Mouse (Mus musculus): ENCODE measurements around the gene Clrn3. TPM values are rescaled to one million over a fixed set of nuclear protein-coding genes. Genes with fewer than 3 reads are reported as not detected.
A peak's percentile ranks its signal among the peaks of the same experiment; 100 is the strongest.

Clrn3 gene
- polyA plus RNA-seq, 1 experiment, result not detected

DNA sequence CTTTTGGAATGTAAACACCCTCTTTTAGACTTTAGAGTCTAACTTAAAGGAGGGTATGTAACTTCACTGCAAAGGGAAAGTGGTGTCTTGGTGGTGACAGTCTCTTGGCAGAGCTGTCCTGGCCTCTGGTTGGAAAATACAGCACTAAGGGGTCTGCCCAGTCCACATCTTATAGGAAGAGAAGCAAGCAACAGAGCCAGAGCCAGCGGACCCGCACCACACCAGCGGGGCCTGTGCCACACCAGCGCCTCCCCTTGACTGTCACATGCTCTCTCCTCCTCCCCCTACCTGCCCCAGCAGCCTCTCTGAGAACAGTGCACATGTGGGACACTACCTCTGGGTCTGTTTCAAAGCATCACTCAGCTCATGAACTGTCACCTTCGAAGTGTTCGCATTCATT lies 48.5 kb downstream of the Clrn3 start:
- TF ChIP-seq CTCF (IDR thresholded peaks at IDR 0.05; ENCODE audit: control insufficient read depth, insufficient read depth, low read length) (no peak), POLR2A (IDR thresholded peaks at IDR 0.05; ENCODE audit: borderline replicate concordance, control insufficient read depth, low read depth, low read length) (no peak)
- H3K4me1 ChIP-seq (ENCODE audit: control insufficient read depth, insufficient read depth, low read length), result no peaks in the 10 kb centered on the region
- WGBS, result 81% methylated on average over 6 of the region's 6 CpGs
- no peak overlapping the region for H3K27ac ChIP-seq (ENCODE audit: control insufficient read depth, insufficient read depth, low read depth, low read length, poor library complexity)
- H3K4me3 ChIP-seq (replicated peaks; ENCODE audit: control insufficient read depth, low read depth, low read length), result no peak overlapping the region

DNA sequence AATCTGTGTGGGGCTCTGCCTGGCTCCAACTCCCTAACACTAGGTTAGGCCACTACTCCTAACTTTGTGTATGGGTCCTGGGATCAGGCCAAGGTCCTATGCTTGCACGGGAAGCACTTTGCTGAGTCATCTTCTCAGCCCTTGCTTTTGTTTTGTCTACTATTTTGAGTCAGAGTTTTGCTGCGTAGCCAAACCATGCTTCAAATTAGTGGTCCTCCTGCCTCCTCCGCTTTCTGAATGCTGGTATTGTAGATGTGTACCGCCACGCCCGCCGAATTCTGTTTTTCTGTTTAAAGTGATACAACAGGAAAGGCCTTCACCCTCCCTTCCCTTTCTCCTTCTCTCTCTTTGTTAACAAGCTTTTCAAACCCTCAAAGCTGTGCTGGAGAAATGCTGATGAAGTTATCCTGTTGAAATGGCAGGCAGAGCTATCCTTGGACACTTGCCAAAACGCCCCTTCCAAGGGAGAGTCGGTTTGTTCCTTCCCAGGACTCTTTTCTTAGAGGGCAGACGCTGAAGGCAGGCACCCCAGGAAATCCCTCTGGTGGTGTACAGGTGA lies 49.1 kb downstream of the Clrn3 start:
- TF ChIP-seq POLR2A (IDR thresholded peaks at IDR 0.05; ENCODE audit: borderline replicate concordance, control insufficient read depth, low read depth, low read length), result no peak
- TF ChIP-seq CTCF (IDR thresholded peaks at IDR 0.05; ENCODE audit: control insufficient read depth, insufficient read depth, low read length), result no peak
- Histone ChIP-seq H3K27ac (ENCODE audit: control insufficient read depth, insufficient read depth, low read depth, low read length, poor library complexity) (no peak overlapping the region), H3K4me1 (ENCODE audit: control insufficient read depth, insufficient read depth, low read length) (no peaks in the 10 kb centered on the region), H3K4me3 (replicated peaks; ENCODE audit: control insufficient read depth, low read depth, low read length) (no peak overlapping the region)
- WGBS, result 56% methylated on average over 10 of the region's 10 CpGs

GRCm38 (mm10) chr7:135477256-135477655 lies 51.2 kb downstream of the Clrn3 start:
- 73% methylated on average over 5 of the region's 5 CpGs for WGBS
- TF ChIP-seq CTCF (IDR thresholded peaks at IDR 0.05; ENCODE audit: control insufficient read depth, insufficient read depth, low read length), result no peak
- no peak for TF ChIP-seq POLR2A (IDR thresholded peaks at IDR 0.05; ENCODE audit: borderline replicate concordance, control insufficient read depth, low read depth, low read length)
- Histone ChIP-seq H3K27ac (ENCODE audit: control insufficient read depth, insufficient read depth, low read depth, low read length, poor library complexity) (no peak overlapping the region), H3K4me1 (ENCODE audit: control insufficient read depth, insufficient read depth, low read length) (no peaks in the 10 kb centered on the region), H3K4me3 (replicated peaks; ENCODE audit: control insufficient read depth, low read depth, low read length) (no peak overlapping the region)

DNA sequence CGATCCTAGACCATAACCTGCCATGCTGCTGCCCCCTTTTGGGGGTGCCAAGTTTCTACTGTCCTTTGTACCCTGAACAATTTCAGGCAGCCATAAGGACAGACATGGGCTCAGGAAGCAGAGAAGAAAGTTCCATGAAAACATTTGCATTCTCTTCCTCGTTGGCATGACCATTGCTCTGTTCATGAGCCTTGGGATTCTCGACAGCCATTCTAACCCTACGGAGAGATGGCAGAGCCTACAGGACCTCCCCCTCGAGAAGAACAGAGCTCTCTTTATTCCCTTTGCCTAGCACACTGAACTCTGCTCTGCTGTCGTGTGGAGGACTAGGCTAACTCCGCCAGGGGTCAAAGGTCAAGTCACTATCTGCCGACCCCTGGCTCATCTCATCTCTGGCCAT lies 52.5 kb downstream of the Clrn3 start:
- WGBS, result 70% methylated on average over 8 of the region's 8 CpGs
- H3K4me1 ChIP-seq (ENCODE audit: control insufficient read depth, insufficient read depth, low read length), result no peaks in the 10 kb centered on the region
- no peak for TF ChIP-seq POLR2A (IDR thresholded peaks at IDR 0.05; ENCODE audit: borderline replicate concordance, control insufficient read depth, low read depth, low read length)
- TF ChIP-seq CTCF (IDR thresholded peaks at IDR 0.05; ENCODE audit: control insufficient read depth, insufficient read depth, low read length), result no peak
- no peak overlapping the region for H3K27ac ChIP-seq (ENCODE audit: control insufficient read depth, insufficient read depth, low read depth, low read length, poor library complexity)
- no peak overlapping the region for H3K4me3 ChIP-seq (replicated peaks; ENCODE audit: control insufficient read depth, low read depth, low read length)

DNA sequence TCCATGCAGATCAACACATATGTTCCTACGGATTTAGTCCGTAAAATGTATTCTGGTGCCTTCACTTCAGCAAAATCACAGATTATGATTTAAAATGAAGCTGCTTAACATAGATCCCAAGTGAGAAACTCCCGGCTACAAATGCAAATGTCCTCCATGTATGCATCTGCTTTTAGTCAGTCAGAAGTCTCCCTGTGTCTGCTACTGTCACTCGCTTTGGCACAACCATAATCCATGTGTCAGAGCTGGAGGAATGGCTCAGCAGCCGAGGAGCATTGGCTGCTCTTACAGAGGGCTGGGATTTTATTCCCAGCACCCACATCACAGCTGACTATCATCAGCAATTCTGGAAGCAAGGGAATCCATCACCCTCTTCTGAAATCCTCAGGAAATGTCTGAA lies 58.1 kb downstream of the Clrn3 start:
- no peak overlapping the region for H3K4me3 ChIP-seq (replicated peaks; ENCODE audit: control insufficient read depth, low read depth, low read length)
- no peaks in the 10 kb centered on the region for H3K4me1 ChIP-seq (ENCODE audit: control insufficient read depth, insufficient read depth, low read length)
- TF ChIP-seq CTCF (IDR thresholded peaks at IDR 0.05; ENCODE audit: control insufficient read depth, insufficient read depth, low read length) (no peak), POLR2A (IDR thresholded peaks at IDR 0.05; ENCODE audit: borderline replicate concordance, control insufficient read depth, low read depth, low read length) (no peak)
- no peak overlapping the region for H3K27ac ChIP-seq (ENCODE audit: control insufficient read depth, insufficient read depth, low read depth, low read length, poor library complexity)
- WGBS, result 77% methylated on average over 5 of the region's 5 CpGs

DNA sequence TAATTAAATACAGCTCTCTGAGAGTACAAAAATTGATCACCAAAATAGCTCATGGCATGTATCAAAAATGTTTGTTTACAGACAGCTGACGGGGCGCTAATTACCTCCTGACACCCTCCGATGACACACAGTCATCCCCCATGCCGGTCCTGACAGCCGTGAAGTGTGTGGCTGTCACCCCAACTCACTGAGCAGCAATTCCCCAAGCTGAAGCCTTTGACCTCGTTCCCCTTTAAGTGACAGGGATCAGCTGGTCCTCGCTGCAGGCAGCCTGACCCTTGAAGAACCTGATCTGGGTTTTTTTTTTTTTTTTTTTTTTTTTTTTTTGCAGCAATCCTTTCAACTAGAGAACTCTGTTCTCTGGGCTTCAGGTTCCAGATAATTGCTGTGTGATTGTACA lies 59.8 kb downstream of the Clrn3 start:
- 61% methylated on average over 7 of the region's 7 CpGs for WGBS

DNA sequence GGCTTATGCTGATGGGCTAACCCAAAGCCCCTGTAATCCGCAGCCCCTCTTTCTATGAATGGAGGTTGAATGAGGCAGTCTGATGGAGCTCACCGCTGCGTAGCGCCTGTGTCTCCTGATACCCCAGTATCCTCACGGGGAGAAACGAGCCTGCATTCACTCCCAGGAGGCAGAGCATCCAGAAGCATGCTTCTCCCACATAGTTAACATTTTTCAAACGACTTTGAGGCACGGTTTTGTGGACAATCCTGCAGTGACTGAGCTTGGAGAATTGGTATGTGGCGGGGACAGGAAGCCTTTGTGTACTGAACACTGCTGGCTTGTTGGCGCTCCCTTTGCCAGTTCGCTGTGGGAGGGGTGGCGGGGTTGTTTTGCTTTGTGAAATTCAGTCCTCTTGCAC lies 63.2 kb downstream of the Clrn3 start:
- 23% methylated on average over 12 of the region's 12 CpGs for WGBS
- no peak for TF ChIP-seq CTCF (IDR thresholded peaks at IDR 0.05; ENCODE audit: control insufficient read depth, insufficient read depth, low read length)
- no peak for TF ChIP-seq POLR2A (IDR thresholded peaks at IDR 0.05; ENCODE audit: borderline replicate concordance, control insufficient read depth, low read depth, low read length)
- Histone ChIP-seq H3K4me1 (ENCODE audit: control insufficient read depth, insufficient read depth, low read length) (no peaks in the 10 kb centered on the region), H3K27ac (ENCODE audit: control insufficient read depth, insufficient read depth, low read depth, low read length, poor library complexity) (no peak overlapping the region), H3K4me3 (replicated peaks; ENCODE audit: control insufficient read depth, low read depth, low read length) (no peak overlapping the region)

More for the DNA sequence above, 59.8 kb downstream of the Clrn3 start:
- TF ChIP-seq CTCF (IDR thresholded peaks at IDR 0.05; ENCODE audit: control insufficient read depth, insufficient read depth, low read length) (no peak), POLR2A (IDR thresholded peaks at IDR 0.05; ENCODE audit: borderline replicate concordance, control insufficient read depth, low read depth, low read length) (no peak)
- Histone ChIP-seq H3K4me1 (ENCODE audit: control insufficient read depth, insufficient read depth, low read length) (no peaks in the 10 kb centered on the region), H3K4me3 (replicated peaks; ENCODE audit: control insufficient read depth, low read depth, low read length) (no peak overlapping the region), H3K27ac (ENCODE audit: control insufficient read depth, insufficient read depth, low read depth, low read length, poor library complexity) (no peak overlapping the region)

DNA sequence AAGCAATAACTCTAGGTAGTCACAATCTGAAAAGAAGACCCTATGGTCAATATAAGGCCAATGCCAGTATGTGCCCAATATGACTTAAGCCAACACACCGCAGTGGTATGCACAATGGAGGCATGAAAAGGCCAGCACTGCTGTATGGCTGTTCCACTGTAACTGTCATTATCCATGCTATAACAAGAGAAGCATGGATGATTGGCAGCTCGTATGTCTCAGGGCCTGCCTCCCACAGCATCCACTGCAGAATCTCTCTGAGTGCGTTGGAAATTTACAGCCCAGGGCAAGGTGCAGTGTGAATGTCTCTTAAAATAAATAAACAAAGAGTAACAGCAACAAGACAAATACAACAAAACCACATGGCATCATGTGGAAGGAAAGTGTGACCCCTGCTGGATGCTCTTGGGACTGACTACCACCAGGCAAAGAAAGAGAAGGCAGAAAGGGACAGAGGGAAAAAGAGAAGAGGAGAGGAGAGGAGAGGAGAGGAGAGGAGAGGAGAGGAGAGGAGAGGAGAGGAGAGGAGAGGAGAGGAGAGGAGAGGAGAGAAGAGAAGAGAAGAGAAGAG lies 63.7 kb downstream of the Clrn3 start:
- H3K4me1 ChIP-seq (ENCODE audit: control insufficient read depth, insufficient read depth, low read length), result no peaks in the 10 kb centered on the region
- H3K27ac ChIP-seq (ENCODE audit: control insufficient read depth, insufficient read depth, low read depth, low read length, poor library complexity), result no peak overlapping the region
- H3K4me3 ChIP-seq (replicated peaks; ENCODE audit: control insufficient read depth, low read depth, low read length), result no peak overlapping the region
- WGBS, result 36% methylated on average over 3 of the region's 3 CpGs
- TF ChIP-seq CTCF (IDR thresholded peaks at IDR 0.05; ENCODE audit: control insufficient read depth, insufficient read depth, low read length) (0 out of 2 replicates have a peak, but pooled peaks have one; percentile 24), POLR2A (IDR thresholded peaks at IDR 0.05; ENCODE audit: borderline replicate concordance, control insufficient read depth, low read depth, low read length) (no peak)

Other genes starting within 250 kb of the Clrn3 start
- not detected in 2 replicates for gene Foxi2, start 118.3 kb downstream of the Clrn3 start, polyA plus RNA-seq (2011; ENCODE audit: insufficient read depth, insufficient read length, low replicate concordance, missing spikeins)
- gene Ptpre, start 8.8 kb upstream of the Clrn3 start, polyA plus RNA-seq (2011; ENCODE audit: insufficient read depth, insufficient read length, low replicate concordance, missing spikeins), result 10.8 and 27.7 TPM in 2 replicates
- gene Mki67, start 187.7 kb upstream of the Clrn3 start, polyA plus RNA-seq (2011; ENCODE audit: insufficient read depth, insufficient read length, low replicate concordance, missing spikeins), result 203 and 249 TPM in 2 replicates